Comparison of ENCODE assay signal across 33 mouse cellular contexts in genomic region chr17:9926308-9926707, GRCm38 (mm10).
DNase-seq lines count a peak whose midpoint lies in the region; ATAC-seq and TF ChIP-seq lines count a peak whose summit lies in the region.
"Had no signal": no experiment of that assay in that cellular context is flagged by ENCODE, and none has a peak within 500 bp of the region (broad histone marks: within the 10 kb centered on the region; RNA-seq: fewer than 3 reads in every experiment).

No protein-coding gene starts in this region.

- no peaks in the 10 kb centered on the region for H3K27me3 ChIP-seq in forebrain, embryonic 10.5 days (ENCODE audit: poor library complexity, severe bottlenecking)
- H3K27me3 ChIP-seq in forebrain, embryonic 13.5 days: no peaks in the 10 kb centered on the region
- no peaks in the 10 kb centered on the region for H3K27me3 ChIP-seq in lung, embryonic 15.5 days
- no peaks in the 10 kb centered on the region for H3K27me3 ChIP-seq in kidney, adult 2 months (replicated peaks; ENCODE audit: control insufficient read depth, insufficient read depth, low read length)
- H3K27me3 ChIP-seq: embryonic facial prominence, embryonic 13.5 days; heart, embryonic 13.5 days had no signal

- no peak for TF ChIP-seq CTCF in lung, adult 2 months (IDR thresholded peaks at IDR 0.05; ENCODE audit: insufficient read depth, low read length)
- TF ChIP-seq CTCF in kidney, adult 2 months (conservative IDR thresholded peaks at IDR 0.05; ENCODE audit: insufficient read depth, insufficient read length, low read depth, low read length): no peak

- no peaks in the 10 kb centered on the region for H3K9me3 ChIP-seq in forebrain, embryonic 10.5 days
- H3K9me3 ChIP-seq in forebrain, embryonic 13.5 days (replicated peaks): no peaks in the 10 kb centered on the region
- no peaks in the 10 kb centered on the region for H3K9me3 ChIP-seq in lung, embryonic 15.5 days
- H3K9me3 ChIP-seq: embryonic facial prominence, embryonic 10.5 days; embryonic facial prominence, embryonic 13.5 days; heart, embryonic 10.5 days; heart, embryonic 13.5 days had no signal

- H3K36me3 ChIP-seq in forebrain, embryonic 10.5 days (replicated peaks): no peaks in the 10 kb centered on the region
- no peaks in the 10 kb centered on the region for H3K36me3 ChIP-seq in forebrain, embryonic 13.5 days (ENCODE audit: poor library complexity, severe bottlenecking)
- H3K36me3 ChIP-seq in lung, embryonic 15.5 days: no peaks in the 10 kb centered on the region
- no peaks in the 10 kb centered on the region for H3K36me3 ChIP-seq in kidney, adult 2 months (ENCODE audit: control insufficient read depth, insufficient read depth, low read length)
- H3K36me3 ChIP-seq: embryonic facial prominence, embryonic 10.5 days; embryonic facial prominence, embryonic 13.5 days; G1E; heart, embryonic 10.5 days; heart, embryonic 13.5 days had no signal

- no peak for TF ChIP-seq POLR2A in lung, adult 2 months (IDR thresholded peaks at IDR 0.05; ENCODE audit: borderline replicate concordance, extremely low read depth, low read depth, low read length)
- TF ChIP-seq POLR2A in kidney, adult 2 months (IDR thresholded peaks at IDR 0.05; ENCODE audit: low read depth, low read length): no peak

- H3K4me3 ChIP-seq in forebrain, embryonic 10.5 days: no peak overlapping the region
- H3K4me3 ChIP-seq in forebrain, embryonic 13.5 days: no peak overlapping the region
- no peak overlapping the region for H3K4me3 ChIP-seq in lung, embryonic 15.5 days
- no peak overlapping the region for H3K4me3 ChIP-seq in lung, adult 2 months (replicated peaks; ENCODE audit: extremely low read depth, low read depth, low read length)
- no peak overlapping the region for H3K4me3 ChIP-seq in kidney, adult 2 months (ENCODE audit: insufficient read depth, low read depth, low read length)
- H3K4me3 ChIP-seq: embryonic facial prominence, embryonic 10.5 days; embryonic facial prominence, embryonic 13.5 days; erythroblast, embryonic 14.5 days; gastrocnemius, adult 2 months; heart, adult 2 months; heart, embryonic 10.5 days; heart, embryonic 13.5 days had no signal

- DNase-seq in forebrain, embryonic 10.5 days (ENCODE audit: extremely low spot score, low spot score): no peak
- no peak for DNase-seq in lung, adult 2 months
- DNase-seq in lung, postnatal 4 days: peak; percentile 7 to 40
- no peak for DNase-seq in lung, postnatal 36 days
- peak; percentile 63 for DNase-seq in ZHBTc4 (ENCODE audit: low read depth, low spot score)
- DNase-seq in kidney, adult 2 months: no peak
- DNase-seq: adrenal gland, postnatal 10 days; adrenal gland, postnatal 36 days; cerebellum, adult 11 months; cerebellum, adult 2 months; cerebellum, postnatal 10 days; cerebellum, postnatal 36 days; embryo, embryonic 11 days; forebrain, postnatal 0 days; gastrocnemius, adult 2 months; gastrocnemius, postnatal 14 days; heart, adult 2 months; heart, postnatal 14 days; heart, postnatal 4 days had no signal

- peak overlapping the region; percentile 26; the same call in 1 of the 2 replicates for H3K27ac ChIP-seq in forebrain, embryonic 10.5 days
- H3K27ac ChIP-seq in forebrain, embryonic 13.5 days: no peak overlapping the region
- peak overlapping the region; percentile 46; the same call in 1 of the 2 replicates for H3K27ac ChIP-seq in lung, embryonic 15.5 days
- no peak overlapping the region for H3K27ac ChIP-seq in kidney, adult 2 months (ENCODE audit: insufficient read depth, low read depth, low read length)
- H3K27ac ChIP-seq: embryonic facial prominence, embryonic 10.5 days; embryonic facial prominence, embryonic 13.5 days; gastrocnemius, adult 2 months; heart, adult 2 months; heart, embryonic 10.5 days; heart, embryonic 13.5 days; hindbrain, postnatal 0 days had no signal

- no peak overlapping the region for H3K4me2 ChIP-seq in forebrain, embryonic 13.5 days
- H3K4me2 ChIP-seq in lung, embryonic 15.5 days: no peak overlapping the region
- H3K4me2 ChIP-seq: embryonic facial prominence, embryonic 13.5 days; heart, embryonic 13.5 days; hindbrain, embryonic 14.5 days had no signal

- ATAC-seq in forebrain, embryonic 13.5 days: no peak
- peak; percentile 75; the same call in 1 of the 2 replicates for ATAC-seq in lung, embryonic 15.5 days (ENCODE audit: borderline replicate concordance, extremely low read depth, low FRiP score, low TSS enrichment)
- ATAC-seq: activated CD4-positive, CD25-positive, alpha-beta regulatory T cell, adult 4 months; forebrain, embryonic 14.5 days; forebrain, postnatal 0 days; hindbrain, postnatal 0 days; inflammation-experienced regulatory T-cells, adult 6 months; Patski had no signal

- 79% methylated on average over 4 of the region's 4 CpGs for WGBS in forebrain, embryonic 10.5 days
- WGBS in forebrain, embryonic 13.5 days: 56% methylated on average over 4 of the region's 4 CpGs
- WGBS in lung, embryonic 15.5 days: 40% methylated on average over 4 of the region's 4 CpGs
- 57% methylated on average over 4 of the region's 4 CpGs for WGBS in lung, adult 2 months
- WGBS in kidney, adult 2 months: 73% methylated on average over 4 of the region's 4 CpGs

- no peak overlapping the region for H3K9ac ChIP-seq in forebrain, embryonic 13.5 days
- no peak overlapping the region for H3K9ac ChIP-seq in lung, embryonic 15.5 days
- H3K9ac ChIP-seq: embryonic facial prominence, embryonic 13.5 days; forebrain, postnatal 0 days; heart, embryonic 13.5 days; hindbrain, embryonic 14.5 days had no signal

- peaks cover 37% of the 10 kb centered on the region for H3K4me1 ChIP-seq in forebrain, embryonic 10.5 days
- H3K4me1 ChIP-seq in forebrain, embryonic 13.5 days: peaks cover 34% of the 10 kb centered on the region
- H3K4me1 ChIP-seq in lung, embryonic 15.5 days: peaks cover 36% of the 10 kb centered on the region
- no peaks in the 10 kb centered on the region; the same call in 1 of the 2 replicates for H3K4me1 ChIP-seq in lung, adult 2 months (ENCODE audit: control insufficient read depth, insufficient read depth, low read length)
- no peaks in the 10 kb centered on the region for H3K4me1 ChIP-seq in kidney, adult 2 months (ENCODE audit: control insufficient read depth, insufficient read depth, low read length)

Comparison
In these comparisons a context has a peak if more than half of its experiments do, and no peak if none do; other contexts are left out.
1. DNase-seq: peak in lung, postnatal 4 days (2 of 2) and ZHBTc4 (single experiment); none in forebrain, embryonic 10.5 days (single experiment), lung, adult 2 months (single experiment), lung, postnatal 36 days (single experiment) and kidney, adult 2 months (single experiment).
2. H3K27ac ChIP-seq: peak in forebrain, embryonic 10.5 days (single experiment) and lung, embryonic 15.5 days (single experiment); none in forebrain, embryonic 13.5 days (single experiment) and kidney, adult 2 months (single experiment).